Mouse (Mus musculus) hindbrain, postnatal 0 days (tissue): ENCODE data around the gene Hacl1. TPM values are rescaled to one million over a fixed set of nuclear protein-coding genes. Genes with fewer than 3 reads are reported as not detected.

Experiments used
- ATAC-seq: fragments of 200-750 bp; cut with Nextera tagmentation; 2 replicates; pipeline ENCODE4 v1.8.0; 2017; ENCODE audit warnings: mild to moderate bottlenecking, moderate TSS enrichment, moderate library complexity
- DNase-seq: peaks from one replicate; pipeline ENCODE4 v3.0.0-alpha.2; 2015; ENCODE audit warnings: low spot score
- H3K27ac ChIP-seq: fragments of 300-500 bp; sonication (generic); 2 replicates; pipeline ENCODE4 v1.5.1; 2014; ENCODE audit warnings: mild to moderate bottlenecking
- H3K27me3 ChIP-seq: fragments of 300-500 bp; sonication (generic); 2 replicates; pipeline ENCODE4 v1.6.1; 2014; ENCODE audit warnings: low read length, mixed read lengths; ENCODE audit not compliant: insufficient read depth
- H3K36me3 ChIP-seq: fragments of 300-500 bp; sonication (generic); 2 replicates; pipeline ENCODE4 v1.6.1; 2014; ENCODE audit warnings: low read length, mixed read lengths; ENCODE audit not compliant: insufficient read depth
- H3K4me1 ChIP-seq: fragments of 300-500 bp; sonication (generic); 2 replicates; pipeline ENCODE4 v1.6.1; 2014; ENCODE audit warnings: antibody characterized with exemption, low read length, mixed read lengths; ENCODE audit not compliant: insufficient read depth
- H3K4me2 ChIP-seq: fragments of 300-500 bp; sonication (generic); 2 replicates; pipeline ENCODE4 v1.6.1; 2014; ENCODE audit warnings: low read depth, mild to moderate bottlenecking, low read length, moderate library complexity, mixed read lengths
- H3K4me3 ChIP-seq: fragments of 300-500 bp; sonication (generic); 2 replicates; pipeline ENCODE4 v1.5.1; 2014; ENCODE audit warnings: low read length
- H3K9ac ChIP-seq: fragments of 300-500 bp; sonication (generic); replicated peaks from 2 replicates; pipeline ENCODE4 v1.6.1; 2014; ENCODE audit warnings: mild to moderate bottlenecking, low read length, moderate library complexity, mixed read lengths
- H3K9me3 ChIP-seq: fragments of 300-500 bp; sonication (generic); 2 replicates; pipeline ENCODE4 v1.6.1; 2016; ENCODE audit warnings: low read length, mixed read lengths
- CTCF ChIP-seq: IDR thresholded peaks from 2 replicates; pipeline ENCODE4 v1.5.1; 2016; ENCODE audit warnings: antibody characterized with exemption, control low read depth, low read depth
- WGBS: fragments of 180-500 bp; shearing (Covaris S2); extraction: QIAGEN DNeasy Blood & Tissue Kit; methylation state at CpG from one replicate; pipeline ENCODE4 v1.1.7; 2014; 5-methylcytosine and 5-hydroxymethylcytosine counted together
- polyA plus RNA-seq: library from polyadenylated mRNA; unstranded; fragments of >200 nt; fragmentation: Nextera tagmentation; extraction: Ambion mirVana; gene quantifications from 2 replicates; pipeline ENCODE4 v1.2.1, GENCODE M21; 2015
- total RNA-seq: library from RNA; depleted of rRNA; stranded (reverse); fragments of >200 nt; gene quantifications from 2 replicates; pipeline ENCODE4 v1.2.3, GENCODE M21; 2014

Gene Hacl1
- total and polyA plus RNA-seq, 2 experiments from 2014 or later = 10.9 to 12.8 TPM

DNA sequence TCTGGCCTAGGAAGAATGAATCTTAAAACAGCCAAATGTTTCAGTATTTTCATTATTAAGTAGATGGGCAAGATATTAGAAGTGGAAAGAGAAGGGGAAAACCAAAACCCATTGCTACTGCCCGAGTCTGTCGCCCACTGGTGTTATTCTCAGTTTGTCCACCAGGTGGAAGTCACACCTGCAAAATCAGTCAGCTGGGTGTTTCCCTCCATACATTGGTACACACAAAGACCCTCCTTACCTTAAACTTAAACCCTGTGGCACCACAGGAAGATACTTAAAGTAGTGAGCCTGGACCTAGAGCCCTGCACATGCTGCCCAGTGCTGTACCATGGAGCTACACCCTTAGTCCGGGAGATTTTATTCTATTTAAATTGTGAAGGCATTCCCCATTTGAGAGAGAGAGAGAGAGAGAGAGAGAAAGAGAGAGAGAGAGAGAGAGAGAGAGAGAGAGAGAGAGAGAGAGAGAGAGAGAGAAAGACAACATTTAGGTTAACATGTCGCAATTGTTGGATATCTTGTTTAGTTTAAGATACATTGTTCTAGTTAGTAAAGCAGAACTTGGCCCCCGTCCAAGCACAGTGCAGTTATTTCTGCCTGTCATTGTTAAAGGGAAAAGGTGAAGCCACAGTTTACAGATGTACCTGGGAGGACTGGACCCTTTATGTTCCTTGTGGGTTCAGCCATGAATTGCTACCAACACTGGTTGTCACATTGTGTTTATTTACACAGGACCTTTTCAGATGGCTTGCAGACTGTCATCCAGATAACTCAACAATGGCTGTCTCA, 16.0 kb upstream of the Hacl1 start:
- Histone ChIP-seq H3K27ac (no peak overlapping the region), H3K4me1 (peaks cover 20% of the 10 kb centered on the region), H3K27me3 (no peaks in the 10 kb centered on the region), H3K9me3 (no peaks in the 10 kb centered on the region), H3K4me2 (no peak overlapping the region), H3K9ac (no peak overlapping the region), H3K4me3 (no peak overlapping the region), H3K36me3 (no peaks in the 10 kb centered on the region)
- TF ChIP-seq CTCF = peak; percentile 94
- 43% methylated on average over 5 of the region's 5 CpGs for WGBS
- DNase-seq = peak; percentile 83
- 0 out of 2 replicates have a peak, but pooled peaks have one; percentile 13 for ATAC-seq

DNA sequence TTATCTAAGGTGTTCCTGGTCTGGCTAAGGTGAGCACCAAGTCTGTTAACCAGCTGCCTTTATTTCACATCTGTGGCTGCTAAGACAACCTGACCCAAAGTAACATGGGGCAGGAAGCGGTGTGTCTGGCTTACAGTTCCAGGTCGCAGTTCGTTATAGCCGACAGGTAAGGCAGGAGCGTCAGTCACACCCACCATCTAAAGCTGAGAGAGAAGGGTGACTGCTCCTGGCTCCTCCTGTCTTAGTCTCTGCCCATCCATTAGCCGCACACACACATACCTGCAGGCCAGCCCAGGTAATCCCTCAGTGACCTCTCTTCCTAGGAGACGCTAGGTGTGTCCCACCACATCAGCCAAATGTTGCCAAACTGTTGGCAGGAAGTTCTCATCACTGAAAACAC, 15.3 kb upstream of the Hacl1 start:
- no peak for DNase-seq
- Histone ChIP-seq H3K27ac (no peak overlapping the region), H3K36me3 (no peaks in the 10 kb centered on the region), H3K9me3 (no peaks in the 10 kb centered on the region), H3K4me1 (peaks cover 20% of the 10 kb centered on the region), H3K27me3 (no peaks in the 10 kb centered on the region), H3K4me2 (no peak overlapping the region), H3K9ac (no peak overlapping the region), H3K4me3 (no peak overlapping the region)
- ATAC-seq = no peak
- 82% methylated on average over 7 of the region's 7 CpGs for WGBS
- no peak for TF ChIP-seq CTCF

DNA sequence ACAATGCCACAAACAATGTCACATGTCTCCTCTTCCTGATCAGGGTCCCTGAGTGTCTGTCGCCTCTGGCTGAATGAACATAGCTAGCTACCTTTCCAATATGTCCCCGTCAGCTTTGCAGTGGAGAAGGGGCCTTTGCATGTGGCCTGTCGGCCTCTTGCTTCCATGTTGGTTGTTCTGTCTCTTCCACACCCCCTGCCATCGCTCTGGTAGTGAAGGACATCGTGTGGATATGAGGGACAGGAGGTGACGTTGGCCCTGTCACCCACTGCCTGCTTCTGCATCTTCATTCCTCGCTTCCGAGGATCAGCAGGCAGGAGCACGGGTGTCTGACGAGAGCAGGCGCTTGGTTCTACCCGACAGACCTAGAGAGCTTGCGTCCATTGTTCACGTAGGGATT, 14.3 kb upstream of the Hacl1 start:
- H3K36me3 ChIP-seq = no peaks in the 10 kb centered on the region
- no peak overlapping the region for H3K4me2 ChIP-seq
- no peaks in the 10 kb centered on the region for H3K9me3 ChIP-seq
- TF ChIP-seq CTCF = no peak
- H3K27me3 ChIP-seq = no peaks in the 10 kb centered on the region
- no peak overlapping the region for H3K27ac ChIP-seq
- H3K4me3 ChIP-seq = no peak overlapping the region
- DNase-seq (no peak), ATAC-seq (no peak)
- 78% methylated on average over 14 of the region's 14 CpGs for WGBS
- H3K4me1 ChIP-seq = peaks cover 15% of the 10 kb centered on the region
- H3K9ac ChIP-seq = no peak overlapping the region

DNA sequence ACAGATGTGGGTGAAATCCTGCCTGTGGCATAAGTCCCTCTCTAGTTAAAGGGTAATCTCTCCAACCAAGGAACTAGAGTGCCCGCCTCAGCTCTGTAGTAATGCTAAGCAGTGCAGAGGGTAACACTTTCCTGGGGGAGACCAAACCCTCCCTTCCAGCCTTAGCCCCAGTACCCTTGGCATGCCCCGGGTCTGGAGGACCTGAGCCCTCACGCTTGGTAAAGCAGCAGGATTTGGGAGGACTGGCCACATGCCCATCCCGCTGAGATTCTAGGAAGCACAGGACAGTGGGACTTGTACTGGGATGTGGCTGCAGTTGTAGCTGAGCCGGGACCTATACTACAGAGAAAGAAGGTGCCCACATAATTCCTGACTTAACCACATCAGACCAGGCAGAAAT, 13.7 kb upstream of the Hacl1 start:
- Histone ChIP-seq H3K4me2 (no peak overlapping the region), H3K27me3 (no peaks in the 10 kb centered on the region), H3K36me3 (no peaks in the 10 kb centered on the region), H3K4me3 (no peak overlapping the region), H3K4me1 (peaks cover 13% of the 10 kb centered on the region), H3K9ac (no peak overlapping the region), H3K27ac (no peak overlapping the region), H3K9me3 (no peaks in the 10 kb centered on the region)
- DNase-seq (no peak), ATAC-seq (no peak)
- WGBS = 83% methylated on average over 5 of the region's 5 CpGs
- no peak for TF ChIP-seq CTCF

DNA sequence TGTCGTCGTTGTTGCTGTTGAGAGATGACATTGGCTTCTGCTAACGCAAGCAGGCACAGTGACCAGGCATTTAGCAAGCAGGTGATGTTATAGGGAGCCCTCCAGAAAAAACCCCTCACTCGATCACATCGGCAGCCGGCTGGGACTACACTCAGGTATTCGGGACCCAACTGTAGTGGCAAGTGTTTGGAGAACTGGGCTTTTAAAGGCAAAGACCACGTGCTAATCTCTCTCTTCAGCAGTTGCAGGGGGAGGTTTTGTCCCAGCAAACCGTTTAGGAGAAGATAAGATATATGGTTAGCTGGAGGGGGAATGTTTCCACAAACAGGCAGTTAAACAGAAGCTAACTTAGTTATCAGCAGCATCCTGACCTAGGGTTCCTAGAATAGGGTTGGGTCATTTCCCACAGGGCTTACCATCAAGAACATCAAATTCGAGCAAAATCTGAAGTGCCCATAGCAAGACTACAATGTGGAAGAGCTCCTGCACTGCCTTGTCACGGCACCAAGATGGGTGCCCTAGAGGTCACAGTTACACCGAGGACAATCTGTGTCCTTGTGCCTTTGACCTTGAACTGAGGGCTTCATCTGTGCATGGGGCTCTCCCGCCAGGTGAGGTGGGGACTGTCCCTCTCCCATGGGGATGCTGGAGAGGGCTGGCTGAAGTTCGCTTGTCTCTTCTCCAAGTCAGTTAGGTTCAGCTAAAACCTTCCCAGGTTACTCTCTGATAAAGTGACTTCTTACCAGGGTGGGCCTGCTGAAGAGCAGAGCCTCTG, 12.2 kb upstream of the Hacl1 start:
- no peak for TF ChIP-seq CTCF
- Histone ChIP-seq H3K9me3 (no peaks in the 10 kb centered on the region), H3K4me3 (no peak overlapping the region), H3K27ac (no peak overlapping the region), H3K4me1 (peaks cover 4% of the 10 kb centered on the region; the same call in 1 of the 2 replicates), H3K9ac (no peak overlapping the region), H3K27me3 (no peaks in the 10 kb centered on the region), H3K4me2 (no peak overlapping the region), H3K36me3 (no peaks in the 10 kb centered on the region)
- DNase-seq (no peak), ATAC-seq (no peak)
- WGBS = 83% methylated on average over 14 of the region's 14 CpGs

DNA sequence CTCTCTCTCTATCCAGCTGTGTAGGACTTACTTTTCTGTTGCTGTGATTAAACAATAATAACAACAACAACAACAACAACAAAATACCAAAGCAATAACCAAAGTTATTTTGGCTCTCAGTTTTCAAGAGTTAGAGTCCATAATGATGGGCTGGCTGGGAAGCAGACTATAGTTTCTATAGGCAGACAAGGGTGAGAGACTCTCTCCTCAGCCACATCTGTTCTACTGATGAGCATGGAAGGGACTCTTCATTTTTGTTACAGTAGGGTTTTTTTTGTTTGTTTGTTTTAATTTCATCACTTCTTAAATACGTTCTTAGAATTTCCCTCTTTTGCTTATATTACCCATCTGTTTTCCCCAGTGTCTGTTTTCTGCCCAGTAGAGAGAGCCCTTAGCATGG, 11.5 kb upstream of the Hacl1 start:
- 89% methylated on average over 1 of the region's 1 CpGs for WGBS

More for the DNA sequence above, 11.5 kb upstream of the Hacl1 start:
- Histone ChIP-seq H3K36me3 (no peaks in the 10 kb centered on the region), H3K4me3 (no peak overlapping the region), H3K9me3 (no peaks in the 10 kb centered on the region), H3K27me3 (no peaks in the 10 kb centered on the region), H3K4me2 (no peak overlapping the region), H3K4me1 (no peaks in the 10 kb centered on the region), H3K9ac (no peak overlapping the region), H3K27ac (no peak overlapping the region)
- no peak for TF ChIP-seq CTCF
- no peak for DNase-seq
- ATAC-seq = no peak
